Mouse (Mus musculus): ENCODE data around the gene Dhx30.
"Not testable (repeated sequence)": the region's sequence is repeated elsewhere in the genome, so short reads cannot be mapped to it uniquely, and the experiment has no call there.

The Dhx30 gene

DNA sequence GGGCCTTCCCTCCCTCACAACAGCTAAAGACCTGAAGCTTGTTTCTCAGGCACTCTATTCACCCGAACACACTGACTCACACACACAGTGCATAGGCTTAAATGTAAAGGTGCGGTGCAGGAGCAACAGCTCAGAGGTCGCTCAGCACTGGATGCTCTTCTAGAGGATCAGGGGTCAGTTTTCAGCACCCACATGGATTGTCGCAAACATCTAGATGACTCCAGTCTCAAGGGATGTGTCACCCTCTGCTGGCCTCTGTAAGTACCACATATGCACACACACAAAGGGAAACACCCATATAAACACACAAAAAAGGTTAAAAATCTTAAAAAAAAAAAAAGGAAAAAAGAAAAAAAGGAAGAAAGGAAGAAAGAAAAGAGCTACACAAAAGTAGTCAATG, 22.9 kb downstream of the Dhx30 start:
- DNase-seq (ENCODE audit: low spot score) = no peak

DNA sequence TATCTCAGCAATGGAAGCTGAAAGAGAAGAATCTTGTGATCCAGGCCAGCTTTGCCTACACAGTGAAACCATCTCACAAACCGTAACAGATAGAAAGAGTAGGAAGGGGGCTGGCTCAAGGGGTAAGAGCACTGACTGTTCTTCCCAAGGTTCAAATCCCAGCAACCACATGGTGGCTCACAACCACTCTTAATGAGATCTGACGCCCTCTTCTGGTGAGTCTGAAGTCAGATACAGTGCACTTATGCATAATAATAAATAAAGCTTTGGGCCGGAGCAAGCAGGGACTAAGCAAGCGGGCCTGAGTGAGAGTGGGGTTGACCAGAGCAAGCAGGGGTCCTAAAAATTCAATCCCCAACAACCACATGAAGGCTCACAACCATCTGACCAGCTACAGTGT, 24.3 kb downstream of the Dhx30 start:
- no peak for DNase-seq (ENCODE audit: low spot score)

DNA sequence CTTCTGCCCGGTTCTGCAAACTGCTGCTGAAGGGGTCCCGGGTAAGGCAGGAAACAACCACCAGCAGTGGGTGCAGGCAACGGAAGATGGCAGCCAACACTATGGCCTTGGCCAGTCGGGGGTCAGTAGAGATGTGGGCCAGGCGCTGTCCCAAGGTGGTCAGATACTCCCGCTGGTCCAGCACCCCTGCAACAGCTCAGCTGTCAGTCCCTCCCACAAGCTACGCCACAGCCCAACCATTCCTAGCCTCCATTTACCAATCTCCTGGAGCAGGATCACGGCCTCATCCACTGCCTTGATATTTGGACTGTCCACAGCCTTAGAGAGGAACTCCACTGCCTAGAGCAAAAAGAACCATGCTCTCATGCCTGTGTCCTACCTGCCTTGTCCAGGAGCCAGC, 31.9 kb downstream of the Dhx30 start:
- DNase-seq (ENCODE audit: low spot score) = no peak

DNA sequence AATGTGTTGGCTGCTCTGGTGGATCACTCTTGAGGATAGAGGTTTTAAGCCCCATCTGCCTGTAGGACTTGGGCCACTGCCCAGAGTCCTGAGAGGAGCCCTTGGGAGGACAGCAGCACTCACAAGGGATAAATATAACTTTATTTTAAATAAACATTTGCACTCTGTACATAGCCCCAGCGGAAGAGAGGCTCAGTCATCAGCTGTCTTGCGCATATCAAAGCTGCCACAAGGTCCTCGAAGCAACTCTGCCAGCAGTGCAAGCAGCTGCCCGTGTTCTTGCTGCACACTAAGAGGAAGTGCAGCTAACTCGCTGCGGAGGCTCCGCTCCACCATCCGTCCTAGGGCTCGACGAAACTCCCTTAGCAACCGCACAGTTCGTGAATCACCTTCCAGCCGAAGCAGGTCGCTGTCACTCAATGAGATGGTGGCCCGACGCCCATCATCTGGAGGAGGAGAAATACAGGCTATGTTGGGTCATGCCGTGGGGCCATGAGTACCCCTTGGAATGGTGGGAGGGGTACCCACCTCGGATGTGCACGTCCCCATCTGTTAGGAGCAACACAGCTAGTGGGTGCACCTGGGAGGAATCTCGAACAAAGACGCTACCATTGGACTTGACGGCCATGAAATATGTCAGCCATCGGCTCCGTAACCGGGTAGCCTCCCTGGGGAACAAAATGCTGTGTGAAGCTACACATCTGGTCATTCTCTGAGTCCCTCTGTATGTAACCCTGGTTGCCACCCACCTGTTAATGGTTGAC, 33.2 kb downstream of the Dhx30 start:
- DNase-seq (ENCODE audit: low spot score) = peak; percentile 30

DNA sequence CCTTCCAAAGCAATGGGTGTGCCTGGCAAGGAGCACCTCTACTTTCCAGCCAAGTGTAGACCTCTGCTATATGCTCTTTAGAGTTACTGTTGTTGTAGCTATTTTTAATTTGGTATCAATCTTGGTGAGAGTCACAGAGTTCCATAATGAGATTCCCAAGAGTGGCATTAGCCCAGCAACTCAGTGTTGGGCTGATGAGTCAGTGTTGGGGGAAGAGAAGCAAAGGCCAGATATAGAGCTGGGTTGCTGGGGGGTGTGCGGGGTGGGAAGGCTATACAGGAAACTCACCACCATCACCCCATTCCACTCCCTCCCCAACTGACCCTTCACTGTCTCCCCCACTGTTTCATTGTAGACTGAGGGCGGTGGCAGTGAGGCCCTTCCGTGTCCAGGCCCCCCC, 36.6 kb downstream of the Dhx30 start:
- no peak for DNase-seq (ENCODE audit: low spot score)

DNA sequence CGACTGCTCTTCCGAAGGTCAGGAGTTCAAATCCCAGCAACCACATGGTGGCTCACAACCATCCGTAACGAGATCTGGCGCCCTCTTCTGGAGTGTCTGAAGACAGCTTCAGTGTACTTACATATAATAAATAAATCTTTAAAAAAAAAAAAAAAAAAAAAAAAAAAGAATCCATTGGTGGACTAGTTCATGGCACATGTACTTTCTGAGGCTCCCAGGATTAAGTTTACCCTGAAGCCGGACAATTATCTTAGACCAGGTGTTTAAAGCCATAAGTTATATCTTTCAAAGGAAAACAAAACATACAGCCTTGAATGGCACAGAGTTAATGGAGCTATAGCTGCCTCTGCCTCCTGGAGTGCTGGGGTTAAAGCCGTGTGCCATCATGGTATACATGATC, 41.2 kb downstream of the Dhx30 start:
- not testable (repeated sequence) for DNase-seq (ENCODE audit: low spot score)

DNA sequence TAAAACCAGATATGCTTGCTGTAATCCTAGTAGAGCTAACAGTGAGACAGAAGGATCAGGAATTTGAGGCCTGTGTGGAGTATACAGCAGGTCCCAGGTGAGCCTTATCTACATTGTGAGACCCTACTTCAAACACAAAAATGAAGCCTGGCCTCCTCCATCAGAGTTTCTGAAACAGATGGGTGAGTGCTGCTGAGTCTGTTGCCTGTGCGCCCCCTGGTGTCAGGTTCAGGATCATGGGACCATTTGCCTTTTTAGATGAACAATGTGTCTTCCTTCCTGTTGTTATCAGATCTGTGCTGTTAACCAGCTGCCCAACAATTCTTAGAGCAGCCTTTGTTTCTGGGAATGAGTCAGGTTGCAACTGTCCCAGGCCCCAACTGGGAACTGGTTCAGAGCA, 45.8 kb downstream of the Dhx30 start:
- DNase-seq (ENCODE audit: low spot score) = no peak

DNA sequence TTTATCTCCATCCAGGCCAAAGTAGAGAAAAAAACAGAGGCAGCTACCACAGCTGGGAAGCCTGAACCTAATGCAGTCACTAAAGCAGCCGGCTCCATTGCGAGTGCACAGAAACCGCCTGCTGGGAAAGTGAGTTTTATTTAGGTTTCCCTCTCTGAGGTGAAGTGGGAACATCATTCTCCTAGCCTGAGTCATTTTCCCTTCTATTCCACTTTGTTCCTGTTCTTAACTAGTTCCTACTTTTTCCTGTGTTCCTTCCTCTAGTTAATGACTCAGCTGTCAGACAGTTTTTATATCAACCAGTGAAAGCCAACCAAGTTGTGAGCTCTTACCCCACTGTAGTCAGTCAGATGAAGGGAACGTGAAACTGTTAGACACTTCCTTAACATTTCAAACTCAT, 46.6 kb downstream of the Dhx30 start:
- DNase-seq (ENCODE audit: low spot score) = no peak

DNA sequence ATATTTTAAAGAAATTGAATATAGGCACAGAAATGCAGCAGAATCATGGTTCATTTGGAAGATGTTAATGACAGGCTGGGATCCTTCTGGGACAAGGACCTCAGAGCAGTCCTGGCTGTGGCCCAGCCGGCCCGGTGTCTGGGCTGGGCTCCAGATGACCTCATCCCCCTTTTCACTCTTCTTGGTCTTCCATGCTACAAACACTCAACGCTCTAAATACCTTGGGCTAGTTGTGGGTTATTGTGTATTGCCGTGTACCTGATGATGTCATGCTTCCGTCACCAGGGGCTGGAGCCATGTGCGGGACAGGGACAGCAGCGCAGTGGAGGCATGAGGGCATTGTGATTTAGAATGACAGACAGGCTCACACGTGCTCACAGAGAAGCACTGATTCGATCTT, 47.3 kb downstream of the Dhx30 start:
- DNase-seq (ENCODE audit: low spot score) = no peak

DNA sequence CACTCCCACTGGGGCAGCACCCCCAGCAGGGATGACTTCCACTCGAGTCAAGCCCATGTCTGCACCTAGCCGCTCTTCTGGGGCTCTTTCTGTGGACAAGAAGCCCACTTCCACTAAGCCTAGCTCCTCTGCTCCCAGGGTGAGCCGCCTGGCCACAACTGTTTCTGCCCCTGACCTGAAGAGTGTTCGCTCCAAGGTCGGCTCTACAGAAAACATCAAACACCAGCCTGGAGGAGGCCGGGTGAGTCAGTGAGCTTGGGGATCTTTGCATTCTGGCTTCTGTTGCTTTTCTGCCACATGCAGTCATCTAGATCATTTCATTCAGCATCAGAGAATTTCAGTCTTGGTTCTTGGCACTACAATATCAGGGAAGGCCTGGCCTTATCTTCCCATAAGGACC, 48.9 kb downstream of the Dhx30 start:
- peak; percentile 59 for DNase-seq (ENCODE audit: low spot score)

DNA sequence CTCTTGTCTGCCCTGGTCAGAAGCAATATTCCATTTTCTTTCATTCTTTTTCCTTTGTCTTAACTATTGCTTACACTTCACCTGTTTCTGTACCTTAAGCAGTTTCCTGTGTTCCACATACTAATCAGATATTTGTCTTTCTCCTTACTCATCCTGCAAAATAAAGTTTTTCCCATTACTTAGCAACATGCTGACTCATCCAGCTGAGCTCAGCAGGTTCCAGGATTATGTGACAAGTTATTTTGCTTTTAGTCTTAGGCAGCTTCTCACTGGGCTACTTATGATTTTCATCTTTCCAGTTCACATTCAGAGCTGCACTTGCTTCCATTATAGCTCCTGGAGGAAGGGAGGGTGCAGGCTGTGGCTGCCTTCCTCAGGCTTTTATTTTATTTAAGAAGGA, 53.0 kb downstream of the Dhx30 start:
- no peak for DNase-seq (ENCODE audit: low spot score)

DNA sequence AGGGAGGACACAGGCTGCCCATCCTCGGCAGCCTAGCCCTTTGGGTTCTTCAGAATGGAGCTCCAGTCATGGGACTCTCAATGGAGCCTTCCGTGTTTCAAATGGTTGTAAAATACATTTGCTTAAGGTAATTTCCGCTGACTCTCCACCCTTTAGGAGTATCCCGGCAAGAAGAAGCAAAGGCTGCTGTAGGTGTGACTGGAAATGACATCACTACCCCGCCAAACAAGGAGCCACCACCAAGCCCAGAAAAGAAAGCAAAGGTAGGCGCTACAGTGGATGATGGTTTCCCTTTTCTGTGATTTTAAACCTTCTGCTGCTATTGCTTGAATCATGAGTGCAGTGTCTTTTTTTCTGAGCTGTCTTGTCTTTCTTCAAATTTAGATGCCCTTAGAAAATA, 54.8 kb downstream of the Dhx30 start:
- DNase-seq (ENCODE audit: low spot score) = no peak

DNA sequence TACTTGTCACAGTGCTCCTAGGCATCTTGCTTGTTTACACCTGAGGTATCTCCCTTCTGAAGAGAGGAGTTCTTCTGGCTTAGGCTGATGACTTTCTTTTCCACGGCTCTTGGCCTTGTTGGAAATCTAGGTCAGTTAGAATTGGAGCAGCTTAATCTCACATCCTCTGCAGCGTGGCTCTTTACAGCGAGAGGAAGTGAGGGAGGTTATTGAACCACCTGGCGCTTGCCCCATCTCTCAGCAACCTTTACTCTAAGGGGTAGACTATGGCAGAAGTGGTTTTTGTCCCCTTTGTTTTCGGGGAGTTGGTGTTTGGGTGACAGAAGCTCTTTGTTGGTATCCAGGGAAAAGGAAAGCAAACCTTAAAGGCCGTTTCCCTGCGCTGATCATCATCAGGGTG, 55.2 kb downstream of the Dhx30 start:
- DNase-seq (ENCODE audit: low spot score) = no peak

DNA sequence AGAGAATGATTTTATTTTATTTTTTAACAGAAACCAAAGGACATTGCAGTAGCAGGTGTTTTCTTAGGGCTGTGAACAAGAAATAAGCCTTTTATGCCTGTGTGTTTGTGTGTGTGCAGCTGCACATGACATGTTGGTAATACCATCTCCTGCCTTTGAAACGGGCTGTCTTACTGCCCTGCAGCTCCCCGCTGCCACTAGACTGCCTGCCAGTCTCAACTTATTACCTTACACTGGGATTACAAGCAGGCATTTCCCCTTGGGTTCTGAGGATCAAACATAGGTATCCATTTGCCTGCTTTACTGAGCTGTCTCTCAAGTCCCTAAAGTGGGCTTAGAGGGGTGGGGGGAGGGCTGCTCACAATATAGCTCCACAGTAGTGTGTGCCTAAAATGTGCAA, 56.9 kb downstream of the Dhx30 start:
- DNase-seq (ENCODE audit: low spot score) = no peak

DNA sequence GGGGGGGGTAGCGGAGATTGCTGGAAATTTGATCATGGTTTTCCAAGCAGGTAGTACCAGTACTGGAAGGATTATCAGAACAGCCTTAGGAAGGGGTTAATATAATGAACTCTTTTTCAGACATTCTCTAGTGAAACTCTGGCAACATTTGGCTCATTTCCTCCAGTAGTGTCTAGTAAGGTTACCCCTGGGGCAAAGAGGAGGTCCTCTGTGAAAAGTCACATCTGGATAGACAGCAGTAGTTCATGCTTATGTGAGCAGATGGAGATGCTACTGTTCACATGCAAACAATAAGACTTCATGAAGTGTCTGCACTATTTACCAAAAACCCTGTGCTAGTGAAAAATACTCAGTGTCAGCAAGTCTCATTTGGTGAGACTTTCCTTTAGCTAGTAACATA, 60.4 kb downstream of the Dhx30 start:
- no peak for DNase-seq (ENCODE audit: low spot score)

DNA sequence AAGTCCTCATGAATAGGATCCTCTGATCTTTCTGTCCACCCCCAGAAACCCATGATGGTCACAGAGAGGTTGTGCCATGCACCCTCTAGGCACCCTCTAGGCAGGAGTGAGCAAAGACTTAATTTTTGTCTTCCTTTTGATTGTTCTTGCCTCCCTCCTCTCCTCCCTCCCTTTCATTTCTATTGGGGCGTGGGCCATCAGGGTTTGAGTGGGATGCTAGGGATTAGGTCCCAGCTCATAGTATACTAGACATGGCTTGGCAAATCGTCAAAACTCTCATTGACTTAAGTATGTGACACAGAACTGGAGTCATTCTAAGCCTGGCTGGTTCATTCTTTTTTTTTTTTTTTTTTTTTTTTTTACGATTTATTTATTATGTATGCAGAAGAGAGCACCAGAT, 62.8 kb downstream of the Dhx30 start:
- DNase-seq (ENCODE audit: low spot score) = no peak

DNA sequence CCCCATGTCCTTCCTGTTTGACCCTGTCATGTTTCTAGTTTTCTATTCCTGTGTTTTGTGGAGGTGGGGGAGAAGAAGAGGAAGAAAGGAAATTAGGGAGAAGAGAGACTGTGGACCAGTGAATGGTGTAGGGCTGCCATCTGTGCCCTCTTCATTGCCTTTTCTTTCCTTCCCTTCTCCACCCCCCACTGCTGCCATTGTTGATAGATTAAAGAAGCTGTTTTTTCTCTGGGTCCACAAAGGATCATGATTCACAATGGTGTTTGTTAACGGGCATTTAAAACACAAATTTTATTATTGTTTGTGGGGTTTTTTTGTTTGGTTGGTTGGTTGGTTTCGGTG, 63.6 kb downstream of the Dhx30 start:
- DNase-seq (ENCODE audit: low spot score) = no peak

DNA sequence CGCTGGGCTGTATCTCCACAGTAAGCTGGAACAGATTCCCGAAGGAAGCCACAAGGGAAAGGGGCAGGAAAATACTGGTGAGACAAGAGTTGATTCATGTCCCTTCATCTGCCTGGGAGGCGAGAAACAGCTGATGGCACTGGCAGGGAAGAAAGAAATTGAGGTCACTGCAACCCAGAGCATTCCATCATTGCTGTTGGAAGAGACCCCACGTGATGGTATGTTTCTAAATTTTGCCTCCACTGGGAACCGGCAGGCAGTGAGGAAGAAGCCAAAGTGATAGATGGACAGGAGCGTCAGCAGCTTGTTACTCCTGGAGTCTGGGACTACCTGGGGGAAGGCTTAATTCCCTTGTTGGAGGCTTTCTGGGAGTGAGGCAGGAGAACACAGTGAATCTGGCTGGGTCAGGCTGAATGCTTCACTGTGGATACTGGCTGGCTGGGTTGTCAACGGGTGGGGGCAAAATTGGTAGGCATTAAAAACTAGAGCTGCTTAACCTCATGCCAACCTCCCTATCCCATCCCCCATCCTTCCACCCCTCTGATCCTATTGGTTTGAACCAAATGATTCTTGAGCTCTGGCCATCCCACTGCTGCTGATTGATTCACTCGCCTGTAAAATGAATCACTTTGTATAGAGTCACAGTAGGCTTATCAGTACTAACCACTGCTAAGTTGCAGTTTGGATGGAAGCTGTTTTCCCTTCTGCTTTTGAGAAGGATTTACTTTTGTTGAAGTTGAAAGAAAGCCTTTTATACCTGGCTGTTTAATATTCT, 64.1 kb downstream of the Dhx30 start:
- DNase-seq (ENCODE audit: low spot score) = peak; percentile 44

DNA sequence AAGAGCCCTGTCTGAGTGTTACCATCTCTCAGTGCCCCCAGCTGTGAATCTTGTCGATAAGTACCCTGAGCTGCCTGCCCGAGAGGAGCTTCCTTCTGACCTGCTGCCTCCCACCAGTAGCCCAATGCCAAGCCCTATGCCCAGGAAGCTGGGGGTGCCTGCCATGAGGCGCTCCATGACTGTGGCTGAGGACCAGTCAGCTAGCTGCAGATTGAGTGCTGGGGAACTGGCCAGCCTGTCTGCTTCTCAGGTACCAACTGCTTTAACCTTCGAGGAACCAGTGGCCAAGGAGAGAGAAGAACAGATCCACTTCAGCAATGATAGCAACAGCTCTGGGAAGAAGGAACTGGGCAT, 64.7 kb downstream of the Dhx30 start:
- DNase-seq (ENCODE audit: low spot score) = no peak

DNA sequence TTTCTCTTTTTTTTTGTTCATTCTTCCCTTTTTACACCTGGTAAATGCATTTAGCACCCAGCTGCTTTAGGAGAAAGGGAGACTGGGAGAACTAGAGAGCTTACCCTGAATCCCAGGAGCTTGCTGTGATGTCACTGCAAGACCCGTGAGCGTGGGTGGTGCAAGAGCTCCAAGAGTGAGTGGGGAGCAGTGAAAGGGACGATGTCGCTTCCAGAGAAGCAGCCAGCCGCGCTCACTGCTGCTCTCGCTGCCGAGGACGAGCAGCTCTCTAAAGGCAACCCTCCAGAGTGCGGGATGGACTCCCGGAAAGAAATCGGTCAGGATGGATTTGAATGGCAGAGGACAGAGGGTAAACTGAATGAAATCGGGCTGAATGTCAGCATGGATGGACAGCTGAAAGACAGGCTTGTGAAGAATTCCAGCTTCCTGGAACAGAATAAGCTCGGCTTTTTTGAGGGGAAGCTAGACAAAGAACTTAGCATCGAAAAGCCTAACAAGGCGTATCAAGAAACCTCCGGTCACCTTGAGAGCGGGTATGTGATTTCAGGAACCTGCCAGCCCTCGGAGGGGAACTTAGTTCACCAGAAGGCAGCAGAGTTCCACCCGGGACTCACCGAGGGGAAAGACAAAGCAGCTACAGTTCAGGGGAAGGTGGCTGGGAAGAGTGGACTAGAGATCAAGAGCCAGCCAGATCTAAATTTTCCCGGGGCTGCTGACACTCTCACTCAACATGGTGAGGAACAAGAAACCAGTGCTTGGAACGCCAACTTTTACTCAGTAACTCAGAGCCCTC, 65.6 kb downstream of the Dhx30 start:
- no peak for DNase-seq (ENCODE audit: low spot score)

DNA sequence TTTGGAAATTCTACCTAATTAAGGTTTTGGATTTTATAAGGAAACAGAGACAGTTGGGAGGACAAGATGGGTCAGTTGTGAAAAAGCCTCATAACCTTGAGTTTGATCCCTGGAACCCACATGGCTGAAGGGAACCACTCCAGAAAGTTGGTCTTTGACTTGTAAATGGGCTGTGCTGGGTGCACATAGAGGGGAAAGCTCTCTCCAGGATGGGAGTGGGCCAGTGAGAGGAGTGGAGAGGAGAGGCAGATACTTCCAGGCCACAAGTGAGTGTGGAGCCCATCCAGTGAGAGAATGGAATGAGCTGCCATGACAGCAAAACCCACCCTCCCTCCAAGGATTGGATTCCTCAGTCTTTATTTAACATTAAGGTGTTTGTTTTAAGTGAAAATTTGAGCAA, 66.4 kb downstream of the Dhx30 start:
- no peak for DNase-seq (ENCODE audit: low spot score)

DNA sequence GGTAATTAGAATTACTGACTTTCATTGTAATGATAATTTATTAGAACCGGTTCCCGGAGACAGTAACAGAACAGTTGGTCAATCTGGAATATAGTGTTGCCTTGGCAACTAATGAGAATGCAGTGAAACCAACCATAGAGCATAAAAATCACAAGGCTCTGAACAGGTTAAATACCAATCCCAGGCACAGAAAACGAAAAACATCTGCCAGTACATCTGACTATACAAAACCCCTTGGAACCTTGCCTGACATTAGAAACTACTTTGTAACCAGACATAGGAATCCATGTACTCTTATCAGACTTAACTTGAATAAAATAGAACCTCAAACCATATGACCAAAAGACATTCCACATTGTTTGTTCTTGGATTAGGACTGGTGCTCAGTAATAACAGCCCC, 69.8 kb downstream of the Dhx30 start:
- DNase-seq (ENCODE audit: low spot score) = no peak

DNA sequence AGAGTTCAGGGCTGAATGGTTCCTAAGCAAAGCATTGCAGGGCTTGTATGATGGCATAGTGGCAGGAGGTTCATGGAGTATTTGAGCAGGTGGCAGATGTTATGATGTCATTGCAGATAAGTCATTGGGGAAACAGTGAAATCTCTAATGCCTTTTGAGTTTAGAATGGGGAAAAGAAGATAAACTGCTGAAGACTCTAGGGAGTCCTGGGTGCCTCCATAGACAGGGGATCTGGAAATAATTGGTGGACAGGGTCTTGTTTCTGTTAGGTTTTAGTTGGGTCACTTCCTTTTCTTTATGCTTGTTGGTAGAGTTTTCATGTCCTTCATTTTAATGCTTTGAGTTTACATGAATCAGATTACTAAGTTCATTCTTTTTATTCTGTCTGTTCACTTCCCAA, 70.4 kb downstream of the Dhx30 start:
- DNase-seq (ENCODE audit: low spot score) = no peak

All from ovary, adult 18-20 months (tissue).